ENCODE assay signal across 8 mouse cellular contexts in genomic region chr3:92907571-92907970, GRCm38 (mm10). TPM values are rescaled to one million over a fixed set of nuclear protein-coding genes. Genes with fewer than 3 reads are reported as not detected.
DNase-seq lines count a peak whose midpoint lies in the region; ATAC-seq and TF ChIP-seq lines count a peak whose summit lies in the region.

No protein-coding gene starts in this region.

- no peak overlapping the region for H3K9ac ChIP-seq in kidney, embryonic 15.5 days
- H3K9ac ChIP-seq in MEL (ENCODE audit: control insufficient read depth, low read depth, low read length, poor library complexity, severe bottlenecking): no peak overlapping the region

- DNase-seq in kidney, adult 2 months: peak; percentile 17
- DNase-seq in 3T3-L1 (ENCODE audit: low read depth, low spot score) (peak; percentile 77), MEL (ENCODE audit: low read depth, low spot score) (peak; percentile 39)
- DNase-seq in forelimb bud, embryonic 11.5 days (ENCODE audit: low read depth, low spot score): peak; percentile 33
- DNase-seq in right cerebral cortex, postnatal 10 days (ENCODE audit: low spot score in 2 of 2): peak; percentile 29 to 30
- DNase-seq in cerebellum, adult 11 months: no peak
- no peak for DNase-seq in adrenal gland, adult 8-10 months

- peak; percentile 63 for TF ChIP-seq CTCF in kidney, adult 2 months (conservative IDR thresholded peaks at IDR 0.05; ENCODE audit: insufficient read depth, insufficient read length, low read depth, low read length)
- TF ChIP-seq CTCF in MEL (IDR thresholded peaks at IDR 0.05 in 2 of 3, conservative IDR thresholded peaks at IDR 0.05 in 1 of 3; ENCODE audit: control insufficient read depth in 1 of 3, insufficient read depth in 1 of 3, low read depth in 2 of 3, low read length in 3 of 3, poor library complexity in 1 of 3, severe bottlenecking in 1 of 3): peak; percentile 57 to 74 (median 58)

- TF ChIP-seq POLR2A in kidney, adult 2 months (IDR thresholded peaks at IDR 0.05; ENCODE audit: low read depth, low read length): no peak
- TF ChIP-seq POLR2A in MEL (IDR thresholded peaks at IDR 0.05; ENCODE audit: control insufficient read depth in 1 of 2, insufficient read depth in 1 of 2, low read depth in 1 of 2, low read length in 2 of 2, poor library complexity in 1 of 2): no peak

- no peak for ATAC-seq in kidney, embryonic 15.5 days (replicated peaks; ENCODE audit: low FRiP score)

- no peak overlapping the region for H3K27ac ChIP-seq in kidney, adult 2 months (ENCODE audit: insufficient read depth, low read depth, low read length)
- no peak overlapping the region for H3K27ac ChIP-seq in kidney, embryonic 15.5 days
- no peak overlapping the region for H3K27ac ChIP-seq in MEL (ENCODE audit: control insufficient read depth, low read depth, low read length)

- WGBS in kidney, adult 2 months: 18% methylated on average over 4 of the region's 4 CpGs
- 25% methylated on average over 4 of the region's 4 CpGs for WGBS in kidney, embryonic 15.5 days

- no peak for TF ChIP-seq EP300 in MEL (IDR thresholded peaks at IDR 0.05; ENCODE audit: low read depth in 1 of 2, low read length in 2 of 2)

- H3K79me2 ChIP-seq in MEL (ENCODE audit: control insufficient read depth, insufficient read depth, low read length, poor library complexity): no peaks in the 10 kb centered on the region

- H3K27me3 ChIP-seq in kidney, adult 2 months (replicated peaks; ENCODE audit: control insufficient read depth, insufficient read depth, low read length): no peaks in the 10 kb centered on the region
- H3K27me3 ChIP-seq in kidney, embryonic 15.5 days: no peaks in the 10 kb centered on the region
- H3K27me3 ChIP-seq in MEL (ENCODE audit: control insufficient read depth in 1 of 2, insufficient read depth in 2 of 2, low read length in 2 of 2): no peaks in the 10 kb centered on the region

- H3K4me3 ChIP-seq in kidney, adult 2 months (ENCODE audit: insufficient read depth, low read depth, low read length): no peak overlapping the region
- H3K4me3 ChIP-seq in kidney, embryonic 15.5 days (replicated peaks): no peak overlapping the region
- no peak overlapping the region for H3K4me3 ChIP-seq in MEL (ENCODE audit: control insufficient read depth in 1 of 2, insufficient read depth in 1 of 2, low read depth in 2 of 2, low read length in 2 of 2)

- no peaks in the 10 kb centered on the region for H3K36me3 ChIP-seq in kidney, adult 2 months (ENCODE audit: control insufficient read depth, insufficient read depth, low read length)
- H3K36me3 ChIP-seq in kidney, embryonic 15.5 days: no peaks in the 10 kb centered on the region
- no peaks in the 10 kb centered on the region for H3K36me3 ChIP-seq in MEL (ENCODE audit: control insufficient read depth in 1 of 2, insufficient read depth in 2 of 2, low read length in 2 of 2)

- H3K9me3 ChIP-seq in kidney, embryonic 15.5 days (replicated peaks): no peaks in the 10 kb centered on the region
- no peaks in the 10 kb centered on the region for H3K9me3 ChIP-seq in MEL (replicated peaks; ENCODE audit: insufficient read depth, low read length)

- TF ChIP-seq RAD21 in MEL (IDR thresholded peaks at IDR 0.05; ENCODE audit: low read depth, low read length): peak; percentile 25

- H3K4me1 ChIP-seq in kidney, adult 2 months (ENCODE audit: control insufficient read depth, insufficient read depth, low read length): no peaks in the 10 kb centered on the region
- no peaks in the 10 kb centered on the region for H3K4me1 ChIP-seq in kidney, embryonic 15.5 days
- H3K4me1 ChIP-seq in MEL (ENCODE audit: control insufficient read depth in 1 of 2, insufficient read depth in 2 of 2, low read length in 2 of 2): no peaks in the 10 kb centered on the region

- no peak overlapping the region for H3K4me2 ChIP-seq in kidney, embryonic 15.5 days

TF ChIP-seq in MEL, 35 proteins besides CTCF, POLR2A, EP300 and RAD21:
- no peak for TF ChIP-seq TCF12 (IDR thresholded peaks at IDR 0.05; ENCODE audit: low read depth, low read length)
- no peak for TF ChIP-seq MAZ (IDR thresholded peaks at IDR 0.05; ENCODE audit: low read depth, low read length)
- no peak for TF ChIP-seq MAFK (IDR thresholded peaks at IDR 0.05; ENCODE audit: borderline replicate concordance, low read depth, low read length)
- peak; percentile 58 for TF ChIP-seq SMC3 (IDR thresholded peaks at IDR 0.05; ENCODE audit: low read depth, low read length)
- peak; percentile 89 for TF ChIP-seq ZNF384 (IDR thresholded peaks at IDR 0.05; ENCODE audit: low read depth, low read length)
- TF ChIP-seq JUND (IDR thresholded peaks at IDR 0.05; ENCODE audit: low read depth, low read length): no peak
- no peak for TF ChIP-seq ZC3H11A (IDR thresholded peaks at IDR 0.05; ENCODE audit: low read depth, low read length)
- TF ChIP-seq NELFE (IDR thresholded peaks at IDR 0.05; ENCODE audit: low read depth, low read length): no peak
- no peak for TF ChIP-seq TBP (IDR thresholded peaks at IDR 0.05; ENCODE audit: low read depth, low read length)

RNA-seq across cellular contexts. Expression of gene Lce3a, which starts 18.5 kb away (rescaled TPM):
- polyA plus RNA-seq in kidney, adult 2 months (2012; rRNA removed): not detected in 2 replicates
- not detected in 2 replicates for polyA plus RNA-seq in kidney, embryonic 15.5 days (2015; fragmentation: Nextera tagmentation; extraction: Ambion mirVana)
- not detected in 2 replicates for total RNA-seq in MEL (2012; rRNA removed)
- polyA plus RNA-seq in MEL (2012; ENCODE audit: insufficient read depth in 1 of 2, insufficient read length in 2 of 2, low read depth in 1 of 2, low replicate concordance in 2 of 2, missing spikeins in 1 of 2): not detected
- not detected for total RNA-seq in adrenal gland, adult 8-10 months (2022)

RNA-seq across cellular contexts. Expression of gene Lce3b, which starts 25.2 kb away (rescaled TPM):
- not detected in 2 replicates for polyA plus RNA-seq in kidney, adult 2 months (2012; rRNA removed)
- polyA plus RNA-seq in kidney, embryonic 15.5 days (2015; fragmentation: Nextera tagmentation; extraction: Ambion mirVana): not detected in 2 replicates
- not detected in 2 replicates for total RNA-seq in MEL (2012; rRNA removed)
- not detected for polyA plus RNA-seq in MEL (2012; ENCODE audit: insufficient read depth in 1 of 2, insufficient read length in 2 of 2, low read depth in 1 of 2, low replicate concordance in 2 of 2, missing spikeins in 1 of 2)
- total RNA-seq in adrenal gland, adult 8-10 months (2022): not detected

RNA-seq across cellular contexts. Expression of gene Lce3c, which starts 36.7 kb away (rescaled TPM):
- polyA plus RNA-seq in kidney, adult 2 months (2012; rRNA removed): not detected in 2 replicates
- not detected in 2 replicates for polyA plus RNA-seq in kidney, embryonic 15.5 days (2015; fragmentation: Nextera tagmentation; extraction: Ambion mirVana)
- not detected in 2 replicates for total RNA-seq in MEL (2012; rRNA removed)
- polyA plus RNA-seq in MEL (2012; ENCODE audit: insufficient read depth in 1 of 2, insufficient read length in 2 of 2, low read depth in 1 of 2, low replicate concordance in 2 of 2, missing spikeins in 1 of 2): not detected
- total RNA-seq in adrenal gland, adult 8-10 months (2022): not detected

RNA-seq across cellular contexts. Expression of gene 2310050C09Rik, which starts 37.6 kb away (rescaled TPM):
- not detected in 2 replicates for polyA plus RNA-seq in kidney, adult 2 months (2012; rRNA removed)
- not detected in 2 replicates for polyA plus RNA-seq in kidney, embryonic 15.5 days (2015; fragmentation: Nextera tagmentation; extraction: Ambion mirVana)
- not detected in 2 replicates for total RNA-seq in MEL (2012; rRNA removed)
- polyA plus RNA-seq in MEL (2012; ENCODE audit: insufficient read depth in 1 of 2, insufficient read length in 2 of 2, low read depth in 1 of 2, low replicate concordance in 2 of 2, missing spikeins in 1 of 2): not detected
- not detected for total RNA-seq in adrenal gland, adult 8-10 months (2022)

RNA-seq across cellular contexts. Expression of gene Lce3d, which starts 49.6 kb away (rescaled TPM):
- polyA plus RNA-seq in kidney, adult 2 months (2012; rRNA removed): not detected in 2 replicates
- not detected in 2 replicates for polyA plus RNA-seq in kidney, embryonic 15.5 days (2015; fragmentation: Nextera tagmentation; extraction: Ambion mirVana)
- not detected in 2 replicates for total RNA-seq in MEL (2012; rRNA removed)
- not detected for polyA plus RNA-seq in MEL (2012; ENCODE audit: insufficient read depth in 1 of 2, insufficient read length in 2 of 2, low read depth in 1 of 2, low replicate concordance in 2 of 2, missing spikeins in 1 of 2)
- total RNA-seq in adrenal gland, adult 8-10 months (2022): not detected

Comparison
In these comparisons a context has a peak if more than half of its experiments do, and no peak if none do; other contexts are left out.
1. DNase-seq: peak in kidney, adult 2 months (single experiment), 3T3-L1 (single experiment), MEL (single experiment), forelimb bud, embryonic 11.5 days (single experiment) and right cerebral cortex, postnatal 10 days (2 of 2); none in cerebellum, adult 11 months (single experiment) and adrenal gland, adult 8-10 months (single experiment).